Mouse (Mus musculus): Measurements from ENCODE around the gene Dmxl2.

DNA sequence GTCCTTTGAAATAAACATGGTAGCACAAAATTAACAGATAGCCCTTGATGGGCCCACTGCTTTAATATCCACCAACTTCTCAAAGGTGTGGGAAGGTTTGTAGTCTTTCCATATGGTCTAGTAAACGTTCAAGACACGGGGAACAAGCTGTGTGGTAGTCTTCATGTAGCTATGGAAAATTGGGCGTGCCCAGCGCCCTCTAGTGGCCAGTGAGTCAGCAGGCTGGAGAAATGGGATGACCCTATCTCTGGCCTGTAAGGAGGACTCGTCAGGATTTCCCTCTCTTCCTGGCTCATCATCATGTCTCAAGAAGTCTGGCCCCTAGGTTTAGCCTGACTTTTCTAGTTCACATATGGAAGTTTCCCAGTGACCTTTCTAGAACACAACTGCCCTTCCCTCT, 46.1 kb upstream of the Dmxl2 start:
- TF ChIP-seq RCOR1 (IDR thresholded peaks at IDR 0.05; ENCODE audit: low read depth, low read length), result no peak
- TF ChIP-seq MAX (IDR thresholded peaks at IDR 0.05; ENCODE audit: low read length), result no peak
- no peak for TF ChIP-seq POLR2A (IDR thresholded peaks at IDR 0.05; ENCODE audit: control insufficient read depth in 1 of 2, insufficient read depth in 1 of 2, low read depth in 1 of 2, low read length in 2 of 2, poor library complexity in 1 of 2)
- TF ChIP-seq ELF1 (IDR thresholded peaks at IDR 0.05; ENCODE audit: low read depth, low read length), result no peak
- TF ChIP-seq NELFE (IDR thresholded peaks at IDR 0.05; ENCODE audit: low read depth, low read length), result no peak
- no peak for TF ChIP-seq NRF1 (IDR thresholded peaks at IDR 0.05; ENCODE audit: insufficient read depth, low read depth, low read length, poor library complexity, severe bottlenecking)
- no peak for TF ChIP-seq MEF2A (IDR thresholded peaks at IDR 0.05; ENCODE audit: extremely low read depth, insufficient replicate concordance, low read depth, low read length, poor library complexity, severe bottlenecking)
- no peak for TF ChIP-seq HCFC1 (IDR thresholded peaks at IDR 0.05; ENCODE audit: low read depth, low read length)
- peak; percentile 93 to 97 (median 96) for TF ChIP-seq CTCF (IDR thresholded peaks at IDR 0.05 in 2 of 3, conservative IDR thresholded peaks at IDR 0.05 in 1 of 3; ENCODE audit: control insufficient read depth in 1 of 3, insufficient read depth in 1 of 3, low read depth in 2 of 3, low read length in 3 of 3, poor library complexity in 1 of 3, severe bottlenecking in 1 of 3)
- TF ChIP-seq USF1 (IDR thresholded peaks at IDR 0.05; ENCODE audit: low read depth, low read length), result no peak
- TF ChIP-seq EP300 (IDR thresholded peaks at IDR 0.05; ENCODE audit: low read depth in 1 of 2, low read length in 2 of 2), result no peak
- TF ChIP-seq GATA1 (IDR thresholded peaks at IDR 0.05; ENCODE audit: low read depth, low read length), result no peak
- TF ChIP-seq SMC3 (IDR thresholded peaks at IDR 0.05; ENCODE audit: low read depth, low read length), result peak; percentile 92

All from MEL (cell line).